In genomic region chr2:91025081-91025516, GRCm38 (mm10) we compare ENCODE assay signal across 20 mouse cellular contexts. TPM values are rescaled to one million over a fixed set of nuclear protein-coding genes. Genes with fewer than 3 reads are reported as not detected.
A peak's percentile ranks its signal among the peaks of the same experiment; 100 is the strongest.
DNase-seq lines count a peak whose midpoint lies in the region; ATAC-seq lines count a peak whose summit lies in the region.
"Had no signal": no experiment of that assay in that cellular context is flagged by ENCODE, and none has a peak within 500 bp of the region (broad histone marks: within the 10 kb centered on the region; RNA-seq: fewer than 3 reads in every experiment).

No protein-coding gene starts in this region.

- 0 out of 2 replicates have a peak, but pooled peaks cover 2% of the 10 kb centered on the region for H3K9me3 ChIP-seq in heart, embryonic 12.5 days (replicated peaks)
- no peaks in the 10 kb centered on the region for H3K9me3 ChIP-seq in liver, embryonic 16.5 days (replicated peaks; ENCODE audit: control insufficient read depth, low read length)
- H3K9me3 ChIP-seq in kidney, embryonic 14.5 days (ENCODE audit: control insufficient read depth, low read length), result no peaks in the 10 kb centered on the region
- H3K9me3 ChIP-seq: embryonic facial prominence, embryonic 15.5 days; forebrain, embryonic 13.5 days; limb, embryonic 15.5 days; megakaryocyte, embryonic 14.5 days had no signal

- 92% methylated on average over 1 of the region's 1 CpGs for WGBS in heart, embryonic 12.5 days
- WGBS in liver, embryonic 16.5 days (ENCODE audit: insufficient replicate concordance), result 81% methylated on average over 1 of the region's 1 CpGs
- WGBS in kidney, embryonic 14.5 days, result 88% methylated on average over 1 of the region's 1 CpGs

- H3K4me1 ChIP-seq in heart, embryonic 12.5 days (replicated peaks), result peaks cover 9% of the 10 kb centered on the region; the same call in 1 of the 2 replicates
- H3K4me1 ChIP-seq in liver, embryonic 16.5 days (ENCODE audit: control insufficient read depth, low read depth, low read length), result peaks cover 40% of the 10 kb centered on the region
- H3K4me1 ChIP-seq in kidney, embryonic 14.5 days (ENCODE audit: control insufficient read depth, insufficient read depth, low read length), result no peaks in the 10 kb centered on the region
- H3K4me1 ChIP-seq: embryonic facial prominence, embryonic 15.5 days; forebrain, embryonic 13.5 days had no signal

- intact Hi-C loops in heart, postnatal 25 days (cut with DNase I), result no loop called here

- H3K27me3 ChIP-seq in heart, embryonic 12.5 days (replicated peaks), result no peaks in the 10 kb centered on the region
- H3K27me3 ChIP-seq in liver, embryonic 16.5 days (ENCODE audit: control insufficient read depth, insufficient read depth, low read depth, low read length), result no peaks in the 10 kb centered on the region
- H3K27me3 ChIP-seq in kidney, embryonic 14.5 days (ENCODE audit: control insufficient read depth, insufficient read depth, low read length), result no peaks in the 10 kb centered on the region
- H3K27me3 ChIP-seq: embryonic facial prominence, embryonic 15.5 days; forebrain, embryonic 13.5 days; limb, embryonic 15.5 days; megakaryocyte, embryonic 14.5 days had no signal

- no peak overlapping the region for H3K4me3 ChIP-seq in heart, embryonic 12.5 days
- H3K4me3 ChIP-seq in liver, embryonic 16.5 days (ENCODE audit: low read depth, low read length), result peak overlapping the region; percentile 58
- no peak overlapping the region for H3K4me3 ChIP-seq in kidney, embryonic 14.5 days (ENCODE audit: low read length)
- H3K4me3 ChIP-seq: embryonic facial prominence, embryonic 15.5 days; forebrain, embryonic 13.5 days; heart, adult 2 months; limb, embryonic 15.5 days; megakaryocyte, embryonic 14.5 days had no signal

- ATAC-seq in heart, embryonic 12.5 days (ENCODE audit: insufficient number of reproducible peaks, low FRiP score), result no peak
- no peak for ATAC-seq in liver, embryonic 16.5 days (ENCODE audit: low read depth)
- ATAC-seq in kidney, embryonic 14.5 days (ENCODE audit: low FRiP score, low TSS enrichment), result no peak
- ATAC-seq: forebrain, embryonic 13.5 days; midbrain, embryonic 16.5 days had no signal

- H3K36me3 ChIP-seq in heart, embryonic 12.5 days, result peaks cover 17% of the 10 kb centered on the region
- peaks cover 3% of the 10 kb centered on the region; the same call in 1 of the 2 replicates for H3K36me3 ChIP-seq in liver, embryonic 16.5 days (ENCODE audit: control insufficient read depth, insufficient read depth)
- peaks cover 7% of the 10 kb centered on the region; the same call in 1 of the 2 replicates for H3K36me3 ChIP-seq in kidney, embryonic 14.5 days (ENCODE audit: control insufficient read depth, insufficient read depth, low read length)

- no peak overlapping the region for H3K27ac ChIP-seq in heart, embryonic 12.5 days (ENCODE audit: poor library complexity, severe bottlenecking)
- no peak overlapping the region for H3K27ac ChIP-seq in liver, embryonic 16.5 days (ENCODE audit: low read length)
- H3K27ac ChIP-seq in kidney, embryonic 14.5 days (ENCODE audit: low read depth, low read length), result no peak overlapping the region
- H3K27ac ChIP-seq: embryonic facial prominence, embryonic 15.5 days; forebrain, embryonic 13.5 days; limb, embryonic 15.5 days had no signal

- H3K9ac ChIP-seq in heart, embryonic 12.5 days, result no peak overlapping the region
- peak overlapping the region; percentile 40 for H3K9ac ChIP-seq in liver, embryonic 16.5 days (ENCODE audit: low read depth, low read length)
- no peak overlapping the region for H3K9ac ChIP-seq in kidney, embryonic 14.5 days (ENCODE audit: low read depth, low read length)
- H3K9ac ChIP-seq: embryonic facial prominence, embryonic 15.5 days; forebrain, embryonic 13.5 days; limb, embryonic 15.5 days had no signal

- H3K4me2 ChIP-seq in heart, embryonic 12.5 days, result 0 out of 2 replicates have a peak overlapping the region, but pooled peaks have one; percentile 2
- peak overlapping the region; percentile 65 for H3K4me2 ChIP-seq in liver, embryonic 16.5 days (ENCODE audit: low read depth, low read length)
- H3K4me2 ChIP-seq in kidney, embryonic 14.5 days (replicated peaks; ENCODE audit: low read depth, low read length), result no peak overlapping the region
- H3K4me2 ChIP-seq: embryonic facial prominence, embryonic 15.5 days; forebrain, embryonic 13.5 days; limb, embryonic 15.5 days had no signal

- no peak for DNase-seq in heart, postnatal 25 days (ENCODE audit: low spot score)
- DNase-seq in right cerebral cortex, adult 2 months (ENCODE audit: low spot score in 2 of 2), result peak; percentile 43 to 46
- no peak for DNase-seq in right cerebral cortex, postnatal 4 days
- DNase-seq in spleen, postnatal 10 days (ENCODE audit: low spot score in 2 of 2), result no peak
- DNase-seq: adrenal gland, postnatal 36 days; cerebellum, adult 8-10 months; gastrocnemius, postnatal 10 days; heart, adult 2 months; kidney, adult 2 months; lung, postnatal 14 days; thymus, postnatal 36 days had no signal

RNA-seq across cellular contexts. Expression of gene Rapsn, which starts 10.3 kb away (rescaled TPM):
- 17.2 and 17.8 TPM in 2 replicates for polyA plus RNA-seq in heart, embryonic 12.5 days (2016; fragmentation: Nextera tagmentation; extraction: Ambion mirVana)
- 10 to 100 TPM; 16.4 to 16.7 TPM for total RNA-seq in heart, postnatal 25 days (2021)
- 0.99 and 1.0 TPM in 2 replicates for polyA plus RNA-seq in liver, embryonic 16.5 days (2015; fragmentation: Nextera tagmentation; extraction: Ambion mirVana)
- polyA plus RNA-seq in kidney, embryonic 14.5 days (2014; fragmentation: Nextera tagmentation; extraction: Ambion mirVana), result 0.74 and 2.0 TPM in 2 replicates

RNA-seq across cellular contexts. Expression of gene Psmc3, which starts 28.7 kb away (rescaled TPM):
- polyA plus RNA-seq in heart, embryonic 12.5 days (2016; fragmentation: Nextera tagmentation; extraction: Ambion mirVana), result 245 and 252 TPM in 2 replicates
- total RNA-seq in heart, postnatal 25 days (2021), result 100 to 1,000 TPM; 209 to 241 TPM
- polyA plus RNA-seq in liver, embryonic 16.5 days (2015; fragmentation: Nextera tagmentation; extraction: Ambion mirVana), result 130 and 133 TPM in 2 replicates
- 356 and 399 TPM in 2 replicates for polyA plus RNA-seq in kidney, embryonic 14.5 days (2014; fragmentation: Nextera tagmentation; extraction: Ambion mirVana)

RNA-seq across cellular contexts. Expression of gene Slc39a13, which starts 45.1 kb away (rescaled TPM):
- polyA plus RNA-seq in heart, embryonic 12.5 days (2016; fragmentation: Nextera tagmentation; extraction: Ambion mirVana), result 42.5 and 44.3 TPM in 2 replicates
- total RNA-seq in heart, postnatal 25 days (2021), result 10 to 100 TPM; 22.9 to 28.2 TPM
- 10.4 and 12.2 TPM in 2 replicates for polyA plus RNA-seq in liver, embryonic 16.5 days (2015; fragmentation: Nextera tagmentation; extraction: Ambion mirVana)
- 31.1 and 32.8 TPM in 2 replicates for polyA plus RNA-seq in kidney, embryonic 14.5 days (2014; fragmentation: Nextera tagmentation; extraction: Ambion mirVana)

RNA-seq across cellular contexts. Expression of gene Spi1, which starts 57.1 kb away (rescaled TPM):
- polyA plus RNA-seq in heart, embryonic 12.5 days (2016; fragmentation: Nextera tagmentation; extraction: Ambion mirVana), result 3.0 and 3.1 TPM in 2 replicates
- total RNA-seq in heart, postnatal 25 days (2021), result 1 to 10 TPM; 3.7 to 4.3 TPM
- 16.6 and 18.2 TPM in 2 replicates for polyA plus RNA-seq in liver, embryonic 16.5 days (2015; fragmentation: Nextera tagmentation; extraction: Ambion mirVana)
- 2.2 and 3.7 TPM in 2 replicates for polyA plus RNA-seq in kidney, embryonic 14.5 days (2014; fragmentation: Nextera tagmentation; extraction: Ambion mirVana)
- polyA plus RNA-seq: C2C12 had no signal

Comparison
In these comparisons a context has a peak if more than half of its experiments do, and no peak if none do; other contexts are left out.
1. DNase-seq: peak in right cerebral cortex, adult 2 months (2 of 2); none in heart, postnatal 25 days (single experiment), right cerebral cortex, postnatal 4 days (single experiment) and spleen, postnatal 10 days (0 of 2).